Mouse (Mus musculus) gastrocnemius, postnatal 25 days (tissue): ENCODE results near the gene Nhsl2. TPM values are rescaled to one million over a fixed set of nuclear protein-coding genes. Genes with fewer than 3 reads are reported as not detected.

Source experiments
- DNase-seq: peaks from one replicate; pipeline ENCODE4 v3.0.0; 2022
- total RNA-seq, 2 experiments: library from RNA; stranded (reverse); gene quantifications; 1 replicate in 1 of 2; 2 replicates in 1 of 2; pipeline ENCODE4 v1.2.3; 2021

The Nhsl2 gene
- total RNA-seq, 2 experiments from 2014 or later, result 2.0 to 3.6 TPM

DNA sequence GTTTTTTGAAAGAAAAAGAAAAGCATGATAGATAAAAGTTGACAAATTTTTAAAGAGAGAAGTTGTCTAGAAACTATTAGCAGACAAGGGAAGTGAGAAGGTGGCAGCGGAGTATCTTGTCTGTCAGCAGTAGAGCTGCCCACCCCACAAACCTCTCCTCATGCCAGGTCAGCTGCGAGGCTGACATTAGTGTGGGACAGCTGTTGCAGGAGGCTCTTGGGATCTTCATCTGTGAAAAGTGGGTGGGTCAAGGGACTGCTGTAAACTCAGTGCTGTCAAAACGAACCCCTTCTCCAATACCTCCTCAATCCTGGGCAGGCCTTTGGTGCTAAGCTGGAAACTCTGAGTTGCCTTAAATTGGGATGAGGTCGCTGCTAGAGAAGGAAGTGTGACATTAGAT, 202.0 kb downstream of the Nhsl2 start:
- no peak for DNase-seq

DNA sequence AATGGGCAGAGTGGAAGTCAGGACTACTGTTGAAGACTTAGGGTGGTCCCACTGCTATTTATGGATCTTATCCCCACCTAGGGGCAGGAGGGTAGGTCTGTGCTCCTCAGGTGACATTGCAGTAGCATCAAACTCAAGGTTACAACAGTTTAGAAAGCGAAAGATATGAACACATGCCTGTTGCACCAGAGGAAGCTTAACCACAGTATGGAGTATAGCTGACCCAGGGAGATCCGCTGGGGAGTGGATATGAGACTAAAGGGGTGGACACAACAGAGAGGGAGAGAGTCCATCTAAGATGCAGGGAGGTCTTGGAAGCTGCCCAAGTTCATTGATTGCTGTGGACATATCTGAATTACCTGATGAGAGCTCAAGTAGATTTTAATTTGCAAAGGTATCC, 204.2 kb downstream of the Nhsl2 start:
- DNase-seq, result no peak

DNA sequence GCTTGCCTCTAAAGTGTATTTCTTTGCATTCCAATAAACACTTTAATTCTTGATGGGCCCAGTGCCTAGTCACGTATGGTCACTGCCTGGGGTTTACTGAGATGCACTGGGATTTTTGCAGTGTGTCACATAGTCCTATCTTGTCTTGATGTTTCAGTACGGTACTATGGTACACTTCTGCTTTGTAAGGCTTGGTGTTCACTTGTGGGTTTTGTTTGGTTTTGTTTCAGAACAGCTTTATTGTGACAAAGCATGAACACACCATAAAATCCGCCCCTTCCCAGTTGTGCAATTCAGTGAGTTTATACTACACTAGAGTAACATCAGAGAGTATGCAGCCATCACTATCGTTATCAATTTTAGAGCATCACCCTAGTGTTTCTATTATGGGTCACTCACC, 204.8 kb downstream of the Nhsl2 start:
- no peak for DNase-seq

GRCm38 (mm10) chrX:102059437-102059836, 210.3 kb downstream of the Nhsl2 start:
- DNase-seq, result no peak

GRCm38 (mm10) chrX:102060243-102060642, 211.1 kb downstream of the Nhsl2 start:
- no peak for DNase-seq

DNA sequence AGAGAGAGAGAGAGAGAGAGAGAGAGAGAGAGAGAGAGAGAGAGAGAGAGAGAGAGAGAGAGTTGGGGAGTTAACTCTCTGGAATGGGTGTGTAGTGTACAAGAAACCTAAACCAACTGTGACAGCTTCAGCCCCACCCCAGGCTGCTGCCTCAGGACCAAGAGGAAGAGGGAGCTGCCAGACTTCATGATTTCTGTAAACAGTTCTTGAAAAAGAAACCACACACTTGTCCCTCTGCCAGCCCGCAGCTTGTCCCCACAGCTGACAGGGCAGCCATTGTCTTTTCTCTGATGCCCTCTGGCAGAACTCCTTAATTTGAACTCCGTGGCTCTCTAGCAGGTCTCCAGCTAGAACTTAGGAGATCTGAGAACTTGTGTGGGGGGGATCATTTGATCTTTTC, 211.7 kb downstream of the Nhsl2 start:
- peak; percentile 38 for DNase-seq

DNA sequence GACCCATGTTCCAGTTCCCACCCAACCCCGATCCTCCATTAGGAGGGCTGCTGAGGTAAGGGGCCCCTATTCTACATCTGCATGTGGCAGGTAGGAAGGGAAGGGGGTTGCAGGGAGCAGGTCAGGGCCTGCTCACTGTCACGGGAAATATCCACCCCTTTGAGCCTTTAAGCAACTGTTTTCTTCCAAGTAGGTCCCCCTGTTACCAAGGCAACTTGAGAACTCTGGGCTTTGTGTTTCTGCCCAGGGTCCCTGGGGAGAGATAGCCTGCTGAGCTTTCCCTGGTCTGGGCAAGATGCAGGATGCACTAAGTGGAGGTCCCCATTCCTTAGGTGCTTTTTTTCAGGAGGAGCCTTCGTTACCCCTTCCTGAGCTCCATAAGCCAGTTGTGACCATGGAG, 214.9 kb downstream of the Nhsl2 start:
- no peak for DNase-seq

- no peak for DNase-seq
Measured at GRCm38 (mm10) chrX:102065213-102065775, 216.1 kb downstream of the Nhsl2 start.

- DNase-seq, result peak; percentile 39
Measured at GRCm38 (mm10) chrX:102066134-102066533, 216.9 kb downstream of the Nhsl2 start.

- no peak for DNase-seq
Measured at GRCm38 (mm10) chrX:102067118-102067517, 217.9 kb downstream of the Nhsl2 start.

DNA sequence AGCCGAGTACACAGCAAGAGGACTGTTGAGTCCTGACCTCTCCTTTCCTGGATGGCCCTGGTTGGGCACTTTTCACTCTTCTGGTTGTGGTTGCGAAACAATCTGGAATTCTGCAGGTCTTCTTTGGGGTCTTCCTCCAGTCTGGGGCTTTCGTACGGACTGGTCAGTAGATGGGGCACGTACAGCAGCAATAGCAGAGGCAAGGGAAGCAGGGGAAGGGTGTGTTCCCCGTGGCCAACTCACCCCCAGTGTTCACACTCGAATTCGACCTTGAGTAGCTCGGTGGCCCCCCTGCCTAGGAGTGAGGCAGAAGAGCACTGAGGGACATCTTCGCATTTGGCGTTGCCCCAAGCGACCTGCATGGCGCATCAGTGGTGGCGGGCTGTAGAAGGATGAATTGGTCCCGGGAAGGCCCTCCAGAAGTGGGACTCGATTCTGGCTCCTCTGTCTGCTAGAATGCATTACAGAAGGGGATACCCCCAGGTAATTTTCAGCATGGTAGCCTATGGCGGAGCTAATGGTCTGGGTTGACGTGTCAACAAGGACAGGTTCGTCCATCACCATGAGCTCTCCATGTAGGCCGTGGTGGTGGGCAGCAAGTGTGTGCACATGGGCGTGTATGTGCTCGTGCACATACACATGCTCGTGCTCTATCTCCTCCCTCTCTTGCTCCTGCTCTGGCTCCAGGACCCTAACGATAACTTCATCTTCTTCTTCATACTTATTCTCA, 219.8 kb downstream of the Nhsl2 start:
- no peak for DNase-seq

DNA sequence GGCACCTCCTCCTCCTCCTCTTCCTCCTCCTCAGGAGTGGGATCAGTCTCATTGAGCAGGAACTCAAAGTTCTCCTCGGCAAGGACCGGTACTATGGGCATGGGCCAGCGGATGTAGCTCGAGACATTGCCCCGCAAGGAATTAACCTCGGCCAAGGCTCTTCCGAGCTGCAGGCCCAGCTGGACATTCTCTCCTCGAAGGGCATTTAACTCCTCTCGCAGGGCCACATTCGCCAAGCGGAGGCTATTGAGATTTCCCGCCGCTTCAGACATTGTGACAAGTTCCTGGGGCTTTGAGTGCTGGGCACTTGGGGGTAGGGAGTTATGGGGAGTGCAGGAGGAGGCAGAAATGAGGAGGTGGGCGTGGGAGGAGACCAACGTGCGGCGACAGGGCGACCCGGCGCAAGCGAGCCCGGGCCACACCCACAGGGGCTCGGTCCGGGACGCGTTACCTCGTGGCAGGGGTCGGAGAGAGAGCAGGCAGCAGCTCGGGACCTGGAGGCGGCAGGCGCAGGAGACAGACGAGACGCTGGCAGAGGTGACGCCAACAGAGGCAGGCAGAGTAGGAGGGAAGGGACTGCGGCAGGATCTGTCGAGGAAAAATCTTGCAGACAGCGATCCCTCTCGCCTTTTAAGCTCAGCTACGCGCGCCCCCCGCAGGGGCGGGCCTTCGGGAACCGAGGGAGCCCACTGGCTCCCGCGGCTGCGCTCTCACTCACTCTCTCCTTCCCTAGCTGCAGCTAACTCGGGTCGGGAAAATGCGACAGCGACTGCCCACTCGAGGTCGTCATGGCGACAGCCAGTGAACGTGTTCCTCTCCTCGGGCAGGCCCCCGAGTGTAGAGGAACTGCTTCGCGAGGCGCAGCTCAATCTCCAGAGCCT, 221.6 kb downstream of the Nhsl2 start, which contains the start of gene Rtl5:
Rtl5 (minus strand) TSS at position 714 of the 881 bp plus-strand sequence.
- DNase-seq, result peak; percentile 74

GRCm38 (mm10) chrX:102071517-102071916, 222.3 kb downstream of the Nhsl2 start:
- DNase-seq, result no peak

DNA sequence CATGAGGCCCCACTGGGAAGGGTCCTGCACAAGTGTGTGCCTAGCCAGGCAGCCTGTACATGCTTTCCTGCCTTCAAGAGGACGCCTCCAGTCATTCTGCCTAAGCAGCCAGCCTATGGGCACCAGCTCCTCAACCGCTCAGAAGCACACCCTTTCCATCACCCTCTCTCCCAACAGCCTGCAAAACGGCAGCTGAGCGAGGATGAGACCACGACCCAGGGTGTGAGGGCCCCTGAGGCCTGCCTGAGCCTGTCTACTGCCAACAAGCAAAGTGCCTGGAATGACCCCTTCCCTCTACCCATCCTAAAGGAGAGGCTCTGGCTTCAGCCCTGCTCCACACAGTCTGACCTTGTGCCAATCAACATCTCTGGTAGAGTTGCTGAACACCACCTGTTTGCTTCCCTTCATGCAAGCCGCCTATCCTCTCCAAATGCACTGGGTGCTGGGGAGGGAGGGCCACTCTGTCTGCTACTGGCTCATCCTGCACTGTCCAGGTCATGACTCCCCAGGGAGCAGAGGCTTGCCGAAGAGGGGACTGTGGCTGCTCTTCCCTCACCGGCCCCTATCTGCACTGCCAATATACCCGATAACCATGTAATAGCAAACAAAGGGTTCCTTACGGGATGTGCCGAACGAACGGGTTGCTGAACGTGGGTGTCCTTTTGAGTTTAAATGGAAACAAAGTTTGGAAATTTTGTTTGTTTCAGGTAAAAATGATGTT, 224.6 kb downstream of the Nhsl2 start:
- DNase-seq, result no peak

GRCm38 (mm10) chrX:102074435-102074834, 225.2 kb downstream of the Nhsl2 start:
- DNase-seq, result no peak

- no peak for DNase-seq
Measured at GRCm38 (mm10) chrX:102075158-102075557, 226.0 kb downstream of the Nhsl2 start.

GRCm38 (mm10) chrX:102076886-102077765, 227.9 kb downstream of the Nhsl2 start:
- no peak for DNase-seq

GRCm38 (mm10) chrX:102081076-102081475, 231.9 kb downstream of the Nhsl2 start:
- DNase-seq, result no peak

DNA sequence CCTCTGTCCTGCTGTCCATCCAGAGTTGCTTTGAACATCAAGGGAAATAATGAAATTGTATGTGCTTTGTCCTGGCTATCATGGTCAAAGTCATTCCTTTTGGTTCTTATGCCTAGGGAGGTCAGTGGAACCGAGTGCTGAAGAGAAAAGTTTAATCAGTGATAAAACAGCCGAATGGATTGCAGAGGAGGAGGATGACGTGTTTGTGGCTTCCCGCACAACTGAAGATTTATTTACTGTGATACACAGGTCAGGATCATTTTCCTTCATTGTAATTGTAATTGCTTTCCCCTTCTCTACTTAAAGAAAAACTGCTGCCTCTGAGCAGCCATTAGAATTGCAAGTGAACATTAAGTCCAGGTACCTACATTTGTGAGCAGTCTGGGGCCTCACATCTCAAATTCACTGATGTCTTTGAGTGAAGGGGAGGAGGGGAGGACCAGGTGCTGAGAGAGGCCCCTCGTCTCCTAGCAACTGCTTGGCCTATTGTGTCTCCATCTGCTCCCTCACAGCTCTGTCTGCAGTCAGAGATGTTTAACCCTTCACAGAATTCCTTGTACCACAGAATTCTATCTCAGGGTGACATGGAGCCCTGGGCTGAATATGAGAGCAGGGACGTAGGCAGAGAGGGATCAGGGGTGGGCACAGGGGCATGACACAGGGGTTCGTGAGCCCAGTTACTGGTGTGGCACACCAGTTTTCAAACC, 232.5 kb downstream of the Nhsl2 start:
- no peak for DNase-seq

DNA sequence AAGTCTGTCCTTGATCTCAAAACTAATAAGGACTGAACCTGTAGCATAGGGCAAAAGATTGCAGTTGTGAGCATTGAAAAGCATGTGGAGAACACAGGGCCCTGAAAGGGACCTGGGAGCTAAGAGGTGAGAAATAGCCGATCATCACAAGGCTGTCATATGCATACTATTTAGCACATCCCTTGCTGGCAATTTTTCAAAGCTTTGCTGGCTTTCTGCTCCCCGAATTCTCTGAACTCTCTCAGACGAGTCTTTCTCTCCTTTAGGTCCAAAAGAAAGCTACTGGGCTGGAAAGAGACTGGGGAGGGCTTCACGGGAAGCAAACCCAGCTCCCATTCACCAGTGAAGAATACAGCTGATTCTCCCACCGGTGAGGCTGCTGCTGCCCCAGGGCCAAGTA, 233.2 kb downstream of the Nhsl2 start:
- DNase-seq, result no peak
